Comparison of ENCODE assay signal across 12 mouse cellular contexts in the genomic region with DNA sequence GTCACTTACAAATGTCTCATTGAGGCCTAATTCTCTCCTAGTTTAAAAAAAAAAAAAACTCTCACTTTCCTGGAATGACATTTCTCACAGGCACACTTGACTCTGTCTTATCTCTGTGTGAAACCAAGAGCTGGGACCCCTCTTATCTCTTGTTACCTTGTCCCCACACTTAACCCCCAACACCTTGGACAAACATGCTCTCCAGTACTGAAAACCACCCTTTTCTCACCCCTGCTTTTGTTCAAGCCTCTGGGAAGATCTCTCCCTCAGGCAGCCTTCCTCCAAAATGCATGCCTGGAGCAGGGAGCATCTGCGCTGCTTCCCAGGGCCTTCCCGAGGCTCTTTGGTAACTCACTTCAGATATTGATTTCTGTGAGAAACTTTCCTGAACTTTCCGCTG.
DNase-seq lines count a peak whose midpoint lies in the region; ATAC-seq and TF ChIP-seq lines count a peak whose summit lies in the region.
"Had no signal": no experiment of that assay in that cellular context is flagged by ENCODE, and none has a peak within 500 bp of the region (broad histone marks: within the 10 kb centered on the region; RNA-seq: fewer than 3 reads in every experiment).

No protein-coding gene starts in this region.

- no peak for DNase-seq in gastrocnemius, adult 2 months
- DNase-seq in gastrocnemius, postnatal 4 days (ENCODE audit: low spot score in 2 of 2): no peak
- DNase-seq in kidney, adult 18-20 months: peak; percentile 11
- no peak for DNase-seq in kidney, postnatal 14 days
- DNase-seq in liver, embryonic 13.5 days: no peak
- no peak for DNase-seq in spleen, adult 18-20 months
- no peak for DNase-seq in spleen, postnatal 14 days (ENCODE audit: low spot score in 2 of 2)
- DNase-seq: cerebellum, adult 18-20 months; retina, postnatal 1 day had no signal

- no peaks in the 10 kb centered on the region for H3K79me2 ChIP-seq in C2C12 (ENCODE audit: control insufficient read depth, insufficient read depth)

- H3K27me3 ChIP-seq in C2C12 (ENCODE audit: control insufficient read depth, insufficient read depth, insufficient read length): no peaks in the 10 kb centered on the region
- no peaks in the 10 kb centered on the region for H3K27me3 ChIP-seq in liver, embryonic 13.5 days

- ATAC-seq in liver, embryonic 13.5 days (ENCODE audit: low read depth): peak; percentile 35; the same call in 1 of the 2 replicates

- no peaks in the 10 kb centered on the region for H3K9me3 ChIP-seq in liver, embryonic 13.5 days (replicated peaks)
- H3K9me3 ChIP-seq: forebrain, embryonic 10.5 days; midbrain, embryonic 10.5 days had no signal

- H3ac ChIP-seq in C2C12 (ENCODE audit: control insufficient read depth, insufficient read length, low read depth): peak overlapping the region; percentile 24

- no peaks in the 10 kb centered on the region for H3K79me3 ChIP-seq in C2C12 (ENCODE audit: low read depth)

- peaks cover 21% of the 10 kb centered on the region for H3K4me1 ChIP-seq in liver, embryonic 13.5 days (replicated peaks)

- no peaks in the 10 kb centered on the region for H3K36me3 ChIP-seq in C2C12 (ENCODE audit: control insufficient read depth, insufficient read depth)
- no peaks in the 10 kb centered on the region for H3K36me3 ChIP-seq in liver, embryonic 13.5 days
- H3K36me3 ChIP-seq: forebrain, embryonic 10.5 days; midbrain, embryonic 10.5 days had no signal

- H3K4me3 ChIP-seq in gastrocnemius, adult 2 months: no peak overlapping the region
- no peak overlapping the region for H3K4me3 ChIP-seq in C2C12 (ENCODE audit: insufficient read depth, poor library complexity, severe bottlenecking)
- no peak overlapping the region for H3K4me3 ChIP-seq in liver, embryonic 13.5 days (replicated peaks)
- H3K4me3 ChIP-seq: forebrain, embryonic 10.5 days; midbrain, embryonic 10.5 days had no signal

- WGBS in liver, embryonic 13.5 days (ENCODE audit: insufficient replicate concordance): 60% methylated on average over 3 of the region's 3 CpGs

- TF ChIP-seq CTCF in gastrocnemius, adult 2 months (IDR thresholded peaks at IDR 0.05): no peak
- TF ChIP-seq CTCF in C2C12 (IDR thresholded peaks at IDR 0.05; ENCODE audit: control insufficient read depth, insufficient read depth, insufficient read length): no peak

- intact Hi-C loops in gastrocnemius, adult 2 months (cut with DNase I): no loop called here

- H3K9ac ChIP-seq in liver, embryonic 13.5 days: no peak overlapping the region

- no peak overlapping the region for H3K4me2 ChIP-seq in liver, embryonic 13.5 days

- peak overlapping the region; percentile 55; the same call in 1 of the 2 replicates for H3K27ac ChIP-seq in gastrocnemius, adult 2 months
- 0 out of 2 replicates have a peak overlapping the region, but pooled peaks have one; percentile 29 for H3K27ac ChIP-seq in liver, embryonic 13.5 days
- H3K27ac ChIP-seq: forebrain, embryonic 10.5 days; midbrain, embryonic 10.5 days had no signal

TF ChIP-seq in C2C12, 6 proteins besides CTCF, POLR2A, EP300 and RAD21:
- no peak for TF ChIP-seq MYOG (IDR thresholded peaks at IDR 0.05; ENCODE audit: control insufficient read depth, extremely low read depth, insufficient read length)
- no peak for TF ChIP-seq MYOD1 (IDR thresholded peaks at IDR 0.05; ENCODE audit: control insufficient read depth, insufficient read length, low read depth)
- TF ChIP-seq CEBPB (IDR thresholded peaks at IDR 0.05; ENCODE audit: low read depth): no peak
- TF ChIP-seq USF1 (IDR thresholded peaks at IDR 0.05; ENCODE audit: low read depth): no peak
- TF ChIP-seq MAX (IDR thresholded peaks at IDR 0.05): no peak
- TF ChIP-seq FOSL1 (IDR thresholded peaks at IDR 0.05; ENCODE audit: insufficient read depth, low read length, poor library complexity, severe bottlenecking): no peak
